Mouse (Mus musculus) thymus, postnatal 14 days (tissue): ENCODE measurements around the gene Smim8.
A peak's percentile ranks its signal among the peaks of the same experiment; 100 is the strongest.
"Not testable (repeated sequence)": the region's sequence is repeated elsewhere in the genome, so short reads cannot be mapped to it uniquely, and the experiment has no call there.

ENCODE experiments used
- DNase-seq: peaks from one replicate; pipeline ENCODE4 v3.0.0; 2021

Smim8 gene

GRCm38 (mm10) chr4:34777677-34778527 lies at the start of gene Smim8:
TSS of gene Smim8 (minus strand) at chr4:34778423.
- DNase-seq = peak; percentile 93

- no peak for DNase-seq
These were observed 45.7 kb upstream of the Smim8 start for GRCm38 (mm10) chr4:34823901-34824300.

- no peak for DNase-seq
These were observed 41.7 kb upstream of the Smim8 start for GRCm38 (mm10) chr4:34819904-34820303.

GRCm38 (mm10) chr4:34801166-34802034 lies 23.2 kb upstream of the Smim8 start:
- DNase-seq = no peak

- DNase-seq = no peak
These were observed 19.8 kb upstream of the Smim8 start for GRCm38 (mm10) chr4:34798005-34798404.

- DNase-seq = no peak
These were observed 19.2 kb upstream of the Smim8 start for GRCm38 (mm10) chr4:34797294-34797983.

GRCm38 (mm10) chr4:34796294-34796693 lies 18.1 kb upstream of the Smim8 start:
- no peak for DNase-seq

GRCm38 (mm10) chr4:34786476-34786875 lies 8.3 kb upstream of the Smim8 start:
- no peak for DNase-seq

GRCm38 (mm10) chr4:34785646-34786045 lies 7.4 kb upstream of the Smim8 start:
- DNase-seq = no peak

- DNase-seq = peak; percentile 28
These were observed 6.6 kb upstream of the Smim8 start for GRCm38 (mm10) chr4:34784865-34785264.

GRCm38 (mm10) chr4:34782730-34783129 lies 4.5 kb upstream of the Smim8 start:
- DNase-seq = peak; percentile 46

- no peak for DNase-seq
These were observed 6.4 kb downstream of the Smim8 start for GRCm38 (mm10) chr4:34771652-34772371.

GRCm38 (mm10) chr4:34756163-34756562 lies 22.1 kb downstream of the Smim8 start, which contains the start of gene Gm136:
TSS of gene Gm136 (minus strand) at chr4:34756263.
- DNase-seq = no peak

GRCm38 (mm10) chr4:34749236-34749635 lies 29.0 kb downstream of the Smim8 start:
- no peak for DNase-seq

- no peak for DNase-seq
These were observed 43.8 kb downstream of the Smim8 start for GRCm38 (mm10) chr4:34734461-34734860.

GRCm38 (mm10) chr4:34733415-34733814 lies 44.8 kb downstream of the Smim8 start:
- DNase-seq = not testable (repeated sequence)

GRCm38 (mm10) chr4:34729851-34730341 lies 48.3 kb downstream of the Smim8 start, which contains the start of gene Cfap206:
TSS of gene Cfap206 (minus strand) at chr4:34730206.
- peak; percentile 43 for DNase-seq

- DNase-seq = not testable (repeated sequence)
These were observed 52.5 kb downstream of the Smim8 start for GRCm38 (mm10) chr4:34725710-34726109.

GRCm38 (mm10) chr4:34724306-34724705 lies 53.9 kb downstream of the Smim8 start:
- no peak for DNase-seq

- DNase-seq = no peak
These were observed 55.0 kb downstream of the Smim8 start for GRCm38 (mm10) chr4:34723186-34723585.

GRCm38 (mm10) chr4:34720127-34720895 lies 57.9 kb downstream of the Smim8 start:
- DNase-seq = no peak
